Mouse (Mus musculus) activated CD4-positive, CD25-positive, alpha-beta regulatory T cell, adult 4 months (primary cell): ENCODE data around the gene En1. TPM values are rescaled to one million over a fixed set of nuclear protein-coding genes. Genes with fewer than 3 reads are reported as not detected.

Experiments used
- ATAC-seq: one replicate; pipeline ENCODE4 v1.8.0; 2017
- polyA plus RNA-seq, 2 experiments: library from polyadenylated mRNA; unstranded; fragments of 100-300 nt; shearing (Covaris generic); gene quantifications; one replicate each; pipeline ENCODE4 v1.2.1; 2017

En1 gene
- polyA plus RNA-seq, 2 experiments from 2014 or later = not detected

DNA sequence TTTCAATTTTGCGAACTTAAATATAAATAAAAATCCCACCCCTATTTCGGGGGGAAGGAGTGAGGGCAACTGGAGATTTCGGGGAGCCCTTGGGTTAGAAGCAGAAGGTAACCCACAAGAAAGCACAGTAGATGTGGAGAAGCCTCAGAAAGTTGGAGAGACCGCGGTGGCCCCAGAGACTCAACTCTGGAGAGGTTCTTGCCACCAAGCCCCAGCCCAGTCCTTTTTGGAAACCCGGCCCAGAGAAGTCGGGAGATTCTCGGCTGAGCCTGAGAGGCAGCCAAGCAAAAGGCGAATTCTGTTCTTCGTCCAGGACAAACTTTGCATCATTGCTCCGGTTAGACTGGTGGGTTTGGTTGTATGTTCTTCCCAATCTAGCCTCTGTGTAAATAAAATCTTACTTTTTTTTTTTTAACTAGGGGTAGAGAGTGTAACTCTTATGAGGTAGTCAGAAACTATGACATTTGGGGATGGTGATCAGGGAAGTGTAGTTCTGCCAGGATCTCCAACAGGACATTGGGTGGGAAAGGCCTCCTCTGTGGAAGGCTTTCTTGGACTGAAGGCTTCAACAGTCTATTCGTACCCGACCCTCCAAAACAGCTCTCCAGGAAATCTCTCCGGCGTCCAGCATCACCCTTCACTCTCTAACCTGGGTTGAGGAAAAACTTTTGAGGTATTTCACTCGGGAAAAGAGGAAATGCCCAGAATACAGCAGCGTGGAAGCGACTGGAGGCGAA lies 1.5 kb upstream of the En1 start:
- no peak for ATAC-seq

- no peak for ATAC-seq
Measured at GRCm38 (mm10) chr1:120601253-120601836, 873 bp upstream of the En1 start.

DNA sequence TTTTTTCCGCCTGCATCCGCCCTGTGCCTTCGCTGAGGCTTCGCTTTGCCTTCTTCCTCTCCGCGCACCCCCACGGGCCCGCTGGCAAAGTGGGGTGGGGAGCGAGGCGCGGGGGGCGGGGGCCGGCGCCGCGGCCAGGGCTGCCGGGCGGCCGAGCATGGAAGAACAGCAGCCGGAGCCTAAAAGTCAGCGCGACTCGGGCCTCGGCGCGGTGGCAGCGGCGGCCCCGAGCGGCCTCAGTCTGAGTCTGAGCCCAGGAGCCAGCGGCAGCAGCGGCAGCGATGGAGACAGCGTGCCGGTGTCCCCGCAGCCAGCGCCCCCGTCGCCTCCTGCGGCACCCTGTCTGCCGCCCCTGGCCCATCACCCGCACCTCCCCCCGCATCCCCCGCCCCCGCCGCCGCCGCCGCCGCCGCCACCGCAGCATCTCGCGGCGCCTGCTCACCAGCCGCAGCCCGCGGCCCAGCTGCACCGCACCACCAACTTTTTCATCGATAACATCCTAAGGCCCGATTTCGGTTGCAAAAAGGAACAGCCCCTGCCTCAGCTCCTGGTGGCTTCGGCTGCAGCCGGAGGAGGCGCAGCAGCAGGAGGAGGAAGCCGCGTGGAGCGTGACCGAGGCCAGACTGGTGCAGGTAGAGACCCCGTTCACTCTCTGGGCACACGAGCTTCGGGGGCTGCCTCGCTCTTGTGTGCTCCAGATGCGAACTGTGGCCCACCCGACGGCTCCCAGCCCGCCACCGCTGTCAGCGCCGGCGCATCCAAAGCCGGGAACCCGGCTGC lies 848 bp downstream of the En1 start:
- no peak for ATAC-seq

GRCm38 (mm10) chr1:120603656-120604051 lies 1.4 kb downstream of the En1 start:
- no peak for ATAC-seq

DNA sequence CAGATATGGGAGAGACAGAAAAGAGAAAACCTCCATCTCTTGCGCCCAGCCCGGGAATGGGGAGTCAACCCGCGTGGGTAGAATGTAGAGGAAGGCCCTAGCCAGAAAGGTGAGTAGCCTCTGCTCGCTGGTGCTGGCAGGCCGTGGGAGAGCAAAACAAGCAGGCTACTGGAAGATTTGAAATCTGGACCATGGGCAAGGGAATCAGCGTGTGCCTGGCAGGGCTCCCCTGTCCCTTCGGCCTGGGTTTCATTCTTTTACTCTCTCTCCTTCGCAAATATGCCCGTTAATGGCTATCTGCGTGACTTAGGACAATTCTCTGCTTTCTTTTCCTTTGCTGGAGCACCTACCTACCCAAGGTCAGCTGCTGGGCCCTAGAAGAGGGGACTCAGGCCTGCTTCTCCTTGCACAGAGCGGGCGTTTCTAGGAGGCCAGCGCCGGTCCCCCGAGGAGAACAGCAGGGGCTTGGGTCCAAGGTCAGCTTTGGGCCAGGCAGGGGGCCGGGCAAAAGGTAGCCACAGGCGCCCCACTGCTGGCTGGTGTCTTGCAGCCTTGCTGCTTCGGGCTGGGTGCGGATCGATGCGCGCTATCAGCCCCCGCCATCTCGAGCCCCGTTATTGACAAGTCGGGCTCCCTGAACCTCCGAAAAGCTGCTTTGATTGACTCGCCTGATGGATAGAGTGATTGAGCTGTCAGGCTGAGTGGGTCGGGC lies 2.4 kb downstream of the En1 start:
- ATAC-seq = no peak

DNA sequence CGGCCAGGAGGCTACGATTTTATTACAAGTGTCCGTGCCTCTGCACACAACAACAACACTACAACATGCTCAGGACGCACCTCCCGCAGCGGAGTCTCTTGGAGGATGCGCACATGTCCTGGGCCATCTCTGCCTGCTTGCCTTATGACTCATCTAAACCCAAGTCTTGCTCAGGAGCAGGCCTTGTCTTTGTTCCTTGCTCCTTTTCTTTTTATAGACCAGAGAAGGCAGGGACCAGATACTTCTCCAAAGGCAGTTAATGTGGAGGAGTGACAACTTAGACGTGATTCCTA lies 2.9 kb downstream of the En1 start:
- ATAC-seq = no peak

DNA sequence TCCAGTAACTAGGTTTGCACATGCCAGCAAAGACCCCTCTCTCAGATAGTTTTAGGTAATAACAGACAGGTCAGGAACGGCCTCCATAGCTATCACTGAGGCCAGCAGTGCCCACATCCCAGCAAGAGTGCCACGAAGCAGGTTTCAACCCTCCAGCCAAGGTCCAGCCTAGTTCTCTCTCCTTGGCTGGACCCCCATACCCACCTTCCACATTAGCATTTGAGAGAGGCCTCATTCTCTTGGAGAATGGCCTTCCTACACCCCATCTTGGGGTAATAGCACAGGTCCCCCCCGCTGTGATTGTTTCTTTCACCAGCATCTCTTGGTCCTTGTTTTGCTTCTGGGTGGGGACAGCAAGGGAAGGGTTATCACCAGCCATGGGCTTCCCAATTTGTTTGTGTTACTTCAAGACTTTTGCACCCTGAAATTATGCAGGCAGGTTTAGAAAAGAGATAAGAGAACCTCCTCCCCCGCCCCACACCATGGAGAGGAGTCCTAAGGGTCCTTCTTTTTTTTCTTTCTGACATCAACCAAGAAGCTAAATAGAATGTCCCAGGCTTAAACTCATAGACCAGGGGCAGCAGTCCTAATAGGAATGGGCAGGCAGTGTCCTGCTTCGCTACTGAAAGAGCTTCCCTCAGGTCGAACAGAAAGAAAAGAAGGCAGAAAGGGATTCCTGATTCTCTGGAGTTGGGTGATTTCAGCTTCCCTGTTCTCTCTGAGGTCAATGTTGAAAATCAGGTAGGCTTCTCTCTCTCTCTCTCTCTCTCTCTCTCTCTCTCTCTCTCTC lies 3.5 kb downstream of the En1 start:
- ATAC-seq = no peak

DNA sequence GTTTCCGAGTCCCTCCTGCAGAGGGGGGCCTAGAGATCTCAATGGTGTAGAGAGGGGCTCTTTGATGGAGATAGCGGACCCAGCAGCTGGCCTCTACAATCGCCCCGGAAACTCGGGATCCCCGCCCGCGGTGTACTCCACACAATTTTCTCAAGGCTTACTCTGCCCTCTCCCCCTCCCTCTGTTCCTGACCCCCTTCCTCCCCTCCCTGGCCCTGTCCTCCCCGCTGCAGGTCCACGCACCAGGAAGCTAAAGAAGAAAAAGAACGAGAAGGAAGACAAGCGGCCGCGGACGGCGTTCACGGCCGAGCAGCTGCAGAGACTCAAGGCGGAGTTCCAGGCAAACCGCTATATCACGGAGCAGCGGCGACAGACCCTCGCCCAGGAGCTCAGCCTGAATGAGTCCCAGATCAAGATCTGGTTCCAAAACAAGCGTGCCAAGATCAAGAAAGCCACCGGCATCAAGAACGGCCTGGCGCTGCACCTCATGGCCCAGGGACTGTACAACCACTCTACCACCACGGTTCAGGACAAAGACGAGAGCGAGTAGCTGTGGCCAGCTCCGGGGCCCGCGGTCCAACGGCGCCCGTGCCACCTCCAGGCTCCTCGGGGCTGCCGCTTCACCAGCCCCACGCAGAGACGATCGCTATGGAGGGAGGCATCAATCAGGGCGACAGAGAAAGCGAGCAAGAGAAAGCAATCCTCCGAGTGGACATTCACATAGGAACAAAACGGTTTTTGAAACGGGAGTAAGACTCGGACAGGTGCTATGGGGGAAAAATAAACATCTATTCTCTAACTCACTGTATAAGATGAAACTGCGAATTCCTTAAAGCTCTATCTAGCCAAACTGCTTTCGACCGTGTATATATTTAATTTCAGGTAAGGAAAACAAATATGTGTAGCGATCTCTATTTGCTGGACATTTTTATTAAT lies 4.7 kb downstream of the En1 start:
- ATAC-seq = no peak

DNA sequence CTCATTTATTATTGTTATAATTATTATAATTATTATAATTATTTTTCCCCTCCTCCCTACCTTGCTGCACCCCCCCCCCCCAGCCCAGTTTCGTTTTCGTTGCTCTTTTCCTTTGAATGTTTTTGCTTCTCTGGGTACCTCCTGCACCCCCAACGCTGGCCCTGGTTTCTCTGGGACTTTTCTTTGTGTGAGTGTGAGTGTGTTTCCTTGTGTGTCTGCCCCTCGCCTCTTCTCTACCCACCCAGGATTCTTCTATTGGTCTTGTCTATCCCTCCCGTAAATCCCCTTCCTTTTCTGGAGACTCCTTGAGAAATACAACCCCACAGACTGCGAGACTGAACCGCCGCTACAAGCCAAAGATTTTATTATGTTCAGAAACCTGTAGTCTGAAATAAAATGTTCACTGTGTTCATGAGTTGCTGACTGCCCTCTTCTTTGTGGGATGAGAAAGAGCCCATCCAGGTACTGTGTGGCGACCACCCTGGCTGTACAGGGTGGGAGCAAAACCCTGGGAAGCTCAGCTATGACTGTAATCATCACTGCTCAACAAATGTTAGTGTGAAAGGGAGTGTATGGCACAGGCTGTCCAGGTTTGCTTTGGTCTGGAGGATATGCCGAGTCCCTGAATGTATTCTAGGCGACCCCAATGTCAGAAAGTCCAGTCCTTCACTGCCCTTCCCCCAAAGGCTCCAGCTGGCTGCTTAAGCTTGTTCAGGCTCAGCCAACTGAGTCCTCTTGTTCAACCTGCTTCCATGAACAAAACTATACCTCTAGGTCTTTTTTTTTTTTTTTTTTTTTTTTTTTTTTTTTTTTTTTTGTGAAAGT lies 5.6 kb downstream of the En1 start:
- no peak for ATAC-seq

DNA sequence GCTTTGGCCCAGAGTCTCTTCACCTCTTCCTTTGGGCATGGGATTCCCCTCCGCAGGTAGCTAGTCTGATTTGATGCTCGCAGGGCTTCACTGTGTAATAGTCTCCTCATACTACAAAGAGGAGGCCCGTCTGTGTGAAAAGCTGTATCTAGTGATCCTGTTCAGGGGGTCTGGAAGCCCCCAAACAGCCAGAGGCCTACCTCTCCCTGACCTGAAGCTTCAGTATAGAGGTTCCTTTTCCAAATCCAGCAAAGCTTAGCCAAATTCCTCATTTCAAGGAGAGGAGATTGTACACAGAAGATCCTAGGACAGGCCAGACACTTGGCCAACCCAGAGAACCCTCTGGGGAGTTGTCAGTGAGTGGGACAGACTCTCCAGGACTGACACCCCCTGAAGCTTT lies 6.2 kb downstream of the En1 start:
- no peak for ATAC-seq

GRCm38 (mm10) chr1:120609611-120610010 lies 7.4 kb downstream of the En1 start:
- ATAC-seq = no peak

DNA sequence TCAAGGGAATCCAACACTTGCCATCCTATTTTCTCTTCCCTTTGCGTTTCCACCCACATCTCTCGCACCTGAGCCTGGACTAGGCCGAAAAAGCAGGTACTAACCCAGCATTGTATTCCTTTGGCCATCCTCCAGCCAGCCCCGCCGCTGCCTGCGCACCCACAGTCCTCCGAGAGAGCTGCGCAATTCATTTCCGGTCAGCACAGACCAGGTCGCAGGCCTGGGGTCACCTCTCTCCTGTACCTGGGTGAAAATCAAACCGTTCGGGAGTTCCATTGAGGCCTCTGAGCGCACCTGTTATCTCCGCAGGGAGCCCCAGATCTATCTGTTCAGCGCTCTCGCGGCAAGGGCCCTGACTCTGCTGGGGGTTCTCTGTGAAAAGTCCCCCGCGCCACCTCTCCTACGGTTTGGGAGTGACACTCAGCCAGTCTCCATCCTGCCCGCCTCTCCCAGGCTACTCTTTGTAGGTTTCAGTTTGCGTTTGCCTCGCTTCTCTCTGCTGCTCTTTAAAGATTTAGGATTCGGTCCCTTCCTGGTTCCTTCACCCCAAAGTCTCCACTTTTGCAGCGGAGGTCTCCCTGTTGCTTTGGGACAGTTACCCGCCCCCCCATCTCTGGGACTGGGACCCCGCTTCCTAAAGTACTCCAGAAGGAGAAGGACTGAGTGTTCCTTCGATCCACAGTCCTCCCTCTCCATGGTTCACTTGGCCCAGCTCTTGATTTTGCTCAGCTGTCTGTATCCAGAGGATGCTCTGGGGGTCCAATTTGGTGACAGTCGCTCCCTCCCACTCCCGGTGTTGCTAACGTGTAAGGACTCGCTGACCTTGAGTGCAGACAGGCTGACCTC lies 11.5 kb downstream of the En1 start:
- no peak for ATAC-seq

- no peak for ATAC-seq
Measured at GRCm38 (mm10) chr1:120614307-120615100, 12.3 kb downstream of the En1 start.

- no peak for ATAC-seq
Measured at GRCm38 (mm10) chr1:120615521-120615920, 13.3 kb downstream of the En1 start.

- no peak for ATAC-seq
Measured at GRCm38 (mm10) chr1:120615927-120616326, 13.7 kb downstream of the En1 start.

GRCm38 (mm10) chr1:120621383-120621782 lies 19.2 kb downstream of the En1 start:
- ATAC-seq = no peak

GRCm38 (mm10) chr1:120626930-120627621 lies 24.9 kb downstream of the En1 start:
- ATAC-seq = no peak

GRCm38 (mm10) chr1:120627622-120628001 lies 25.4 kb downstream of the En1 start:
- no peak for ATAC-seq
